In the genomic region with DNA sequence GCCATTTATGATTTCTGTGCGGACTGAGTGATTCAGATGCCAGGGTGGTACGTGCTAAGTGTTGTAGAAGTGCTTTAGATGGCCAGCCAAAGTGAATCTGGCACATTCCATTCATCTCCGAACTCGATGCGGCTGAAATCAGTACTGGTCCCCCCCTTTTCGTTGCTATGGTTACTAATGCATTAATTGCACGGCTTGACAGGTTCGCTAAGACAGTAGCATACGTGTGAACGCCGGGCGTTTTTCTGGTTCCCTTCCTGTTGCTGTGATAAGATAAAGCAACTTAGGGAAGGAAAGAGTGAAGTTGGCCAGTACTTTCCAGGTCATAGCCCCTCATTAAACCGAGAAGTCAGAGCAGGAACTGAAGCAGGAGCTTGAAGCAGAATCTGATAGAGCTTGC, we compare ENCODE assay signal across 21 mouse cellular contexts.
DNase-seq lines count a peak whose midpoint lies in the region; ATAC-seq lines count a peak whose summit lies in the region.
"Had no signal": no experiment of that assay in that cellular context is flagged by ENCODE, and none has a peak within 500 bp of the region (broad histone marks: within the 10 kb centered on the region; RNA-seq: fewer than 3 reads in every experiment).

No protein-coding gene starts in this region.

- H3K27ac ChIP-seq in forebrain, embryonic 13.5 days, result no peak overlapping the region
- H3K27ac ChIP-seq in forebrain, embryonic 10.5 days, result no peak overlapping the region
- H3K27ac ChIP-seq in forebrain, embryonic 15.5 days (replicated peaks), result no peak overlapping the region
- H3K27ac ChIP-seq: embryonic facial prominence, embryonic 13.5 days had no signal

- H3K9me3 ChIP-seq in forebrain, embryonic 13.5 days (replicated peaks), result no peaks in the 10 kb centered on the region
- H3K9me3 ChIP-seq in forebrain, embryonic 10.5 days, result no peaks in the 10 kb centered on the region
- H3K9me3 ChIP-seq in forebrain, embryonic 15.5 days, result no peaks in the 10 kb centered on the region
- H3K9me3 ChIP-seq: embryonic facial prominence, embryonic 13.5 days had no signal

- H3K4me3 ChIP-seq in forebrain, embryonic 13.5 days, result no peak overlapping the region
- H3K4me3 ChIP-seq in forebrain, embryonic 10.5 days, result no peak overlapping the region
- no peak overlapping the region for H3K4me3 ChIP-seq in forebrain, embryonic 15.5 days
- H3K4me3 ChIP-seq: embryonic facial prominence, embryonic 13.5 days had no signal

- peaks cover 9% of the 10 kb centered on the region for H3K4me1 ChIP-seq in forebrain, embryonic 13.5 days
- H3K4me1 ChIP-seq in forebrain, embryonic 10.5 days, result no peaks in the 10 kb centered on the region
- H3K4me1 ChIP-seq in forebrain, embryonic 15.5 days, result peaks cover 10% of the 10 kb centered on the region
- H3K4me1 ChIP-seq: embryonic facial prominence, embryonic 13.5 days had no signal

- H3K9ac ChIP-seq in forebrain, embryonic 13.5 days, result no peak overlapping the region
- H3K9ac ChIP-seq in forebrain, embryonic 15.5 days (replicated peaks), result no peak overlapping the region
- H3K9ac ChIP-seq: embryonic facial prominence, embryonic 13.5 days had no signal

- WGBS in forebrain, embryonic 13.5 days, result 58% methylated on average over 13 of the region's 13 CpGs
- WGBS in forebrain, embryonic 10.5 days, result 85% methylated on average over 13 of the region's 13 CpGs
- WGBS in forebrain, embryonic 15.5 days, result 40% methylated on average over 13 of the region's 13 CpGs

- no peak for DNase-seq in forebrain, embryonic 10.5 days (ENCODE audit: extremely low spot score, low spot score)
- DNase-seq in R1 (ENCODE audit: low read depth, low spot score), result peak; percentile 34
- DNase-seq in mesoderm, embryonic 11.5 days (ENCODE audit: low read depth, low spot score), result peak; percentile 9
- no peak for DNase-seq in gastrocnemius, postnatal 14 days
- no peak for DNase-seq in cerebellum, adult 18-20 months
- DNase-seq in natural killer cell, adult 2 months (ENCODE audit: low spot score in 2 of 2), result no peak
- DNase-seq: adrenal gland, postnatal 14 days; cerebellum, adult 9-10 months; heart, postnatal 10 days; kidney, adult 2 months; kidney, postnatal 14 days; lung, adult 2 months; right cerebral cortex, adult 18-20 months; thymus, postnatal 14 days had no signal

- H3K27me3 ChIP-seq in forebrain, embryonic 13.5 days, result no peaks in the 10 kb centered on the region
- H3K27me3 ChIP-seq in forebrain, embryonic 10.5 days (ENCODE audit: poor library complexity, severe bottlenecking), result no peaks in the 10 kb centered on the region
- no peaks in the 10 kb centered on the region for H3K27me3 ChIP-seq in forebrain, embryonic 15.5 days
- H3K27me3 ChIP-seq: embryonic facial prominence, embryonic 13.5 days had no signal

- no peaks in the 10 kb centered on the region for H3K36me3 ChIP-seq in forebrain, embryonic 13.5 days (ENCODE audit: poor library complexity, severe bottlenecking)
- H3K36me3 ChIP-seq in forebrain, embryonic 10.5 days (replicated peaks), result no peaks in the 10 kb centered on the region
- H3K36me3 ChIP-seq in forebrain, embryonic 15.5 days, result no peaks in the 10 kb centered on the region
- H3K36me3 ChIP-seq: embryonic facial prominence, embryonic 13.5 days; G1E had no signal

- peak; percentile 65 for ATAC-seq in forebrain, embryonic 13.5 days
- peak; percentile 79 for ATAC-seq in forebrain, embryonic 15.5 days (replicated peaks)
- ATAC-seq: inflammation-experienced regulatory T-cells, adult 6 months had no signal

- intact Hi-C loops in gastrocnemius, postnatal 14 days (cut with DNase I; ENCODE audit: low total_unique reads), result no loop called here

- H3K4me2 ChIP-seq in forebrain, embryonic 13.5 days, result no peak overlapping the region
- H3K4me2 ChIP-seq in forebrain, embryonic 15.5 days (replicated peaks), result 0 out of 2 replicates have a peak overlapping the region, but pooled peaks have one; percentile 6
- H3K4me2 ChIP-seq: embryonic facial prominence, embryonic 13.5 days; heart, embryonic 11.5 days; liver, embryonic 11.5 days had no signal

Comparison
In these comparisons a context has a peak if more than half of its experiments do, and no peak if none do; other contexts are left out.
1. DNase-seq: peak in R1 (single experiment) and mesoderm, embryonic 11.5 days (single experiment); none in forebrain, embryonic 10.5 days (single experiment), gastrocnemius, postnatal 14 days (single experiment), cerebellum, adult 18-20 months (0 of 2) and natural killer cell, adult 2 months (0 of 2).